Mouse (Mus musculus) limb, embryonic 13.5 days (tissue): ENCODE data around the gene Gna12. TPM values are rescaled to one million over a fixed set of nuclear protein-coding genes. Genes with fewer than 3 reads are reported as not detected.

Experiments
- ATAC-seq: fragments of 200-750 bp; cut with Nextera tagmentation; 2 replicates; pipeline ENCODE4 v1.8.0; 2017; ENCODE audit warnings: low read depth, moderate number of reproducible peaks, moderate TSS enrichment; ENCODE audit not compliant: low FRiP score
- H3K27ac ChIP-seq: fragments of 300-500 bp; sonication (generic); 2 replicates; pipeline ENCODE4 v1.5.1; 2015; ENCODE audit warnings: inconsistent platforms, mild to moderate bottlenecking, moderate library complexity
- H3K27me3 ChIP-seq: fragments of 300-500 bp; sonication (generic); 2 replicates; pipeline ENCODE4 v1.6.1; 2015; ENCODE audit warnings: mild to moderate bottlenecking, inconsistent platforms
- H3K36me3 ChIP-seq: fragments of 300-500 bp; sonication (generic); 2 replicates; pipeline ENCODE4 v1.6.1; 2015; ENCODE audit warnings: inconsistent platforms, mild to moderate bottlenecking, moderate library complexity
- H3K4me1 ChIP-seq: fragments of 300-500 bp; sonication (generic); 2 replicates; pipeline ENCODE4 v1.6.1; 2015; ENCODE audit warnings: inconsistent platforms
- H3K4me2 ChIP-seq: fragments of 300-500 bp; sonication (generic); replicated peaks from 2 replicates; pipeline ENCODE4 v1.6.1; 2015; ENCODE audit warnings: inconsistent platforms, mild to moderate bottlenecking, moderate library complexity
- H3K4me3 ChIP-seq: fragments of 300-500 bp; sonication (generic); 2 replicates; pipeline ENCODE4 v1.5.1; 2015; ENCODE audit warnings: moderate library complexity, mild to moderate bottlenecking, inconsistent platforms
- H3K9ac ChIP-seq: fragments of 300-500 bp; sonication (generic); 2 replicates; pipeline ENCODE4 v1.6.1; 2015; ENCODE audit warnings: mild to moderate bottlenecking, inconsistent platforms
- H3K9me3 ChIP-seq: fragments of 300-500 bp; sonication (generic); 2 replicates; pipeline ENCODE4 v1.6.1; 2016; ENCODE audit warnings: inconsistent platforms
- WGBS: fragments of 180-500 bp; shearing (Covaris S2); methylation state at CpG from one replicate; pipeline ENCODE4 v1.1.7; 2015; 5-methylcytosine and 5-hydroxymethylcytosine counted together
- polyA plus RNA-seq: library from polyadenylated mRNA; unstranded; fragments of >200 nt; fragmentation: Nextera tagmentation; extraction: Ambion mirVana; gene quantifications from 2 replicates; pipeline ENCODE4 v1.2.1, GENCODE M21; 2015

The Gna12 gene
- polyA plus RNA-seq, 1 experiment from 2014 or later = 12.0 TPM

- Histone ChIP-seq H3K27me3 (no peaks in the 10 kb centered on the region; the same call in 1 of the 2 replicates), H3K9ac (no peak overlapping the region), H3K4me1 (peaks cover 11% of the 10 kb centered on the region), H3K9me3 (peaks cover 6% of the 10 kb centered on the region; the same call in 1 of the 2 replicates), H3K4me3 (no peak overlapping the region), H3K4me2 (no peak overlapping the region), H3K27ac (no peak overlapping the region), H3K36me3 (no peaks in the 10 kb centered on the region)
- 81% methylated on average over 10 of the region's 10 CpGs for WGBS
- ATAC-seq = no peak
Observed at GRCm38 (mm10) chr5:140748425-140748824, 81.8 kb downstream of the Gna12 start.

GRCm38 (mm10) chr5:140743706-140744131 lies 86.5 kb downstream of the Gna12 start:
- H3K27ac ChIP-seq = no peak overlapping the region
- H3K36me3 ChIP-seq = no peaks in the 10 kb centered on the region
- no peaks in the 10 kb centered on the region for H3K9me3 ChIP-seq
- 39% methylated on average over 12 of the region's 12 CpGs for WGBS
- peaks cover 7% of the 10 kb centered on the region; the same call in 1 of the 2 replicates for H3K4me1 ChIP-seq
- no peak overlapping the region for H3K4me3 ChIP-seq
- H3K4me2 ChIP-seq = no peak overlapping the region
- no peak for ATAC-seq
- no peaks in the 10 kb centered on the region; the same call in 1 of the 2 replicates for H3K27me3 ChIP-seq
- no peak overlapping the region for H3K9ac ChIP-seq

GRCm38 (mm10) chr5:140741877-140742276 lies 88.4 kb downstream of the Gna12 start:
- Histone ChIP-seq H3K4me1 (0 out of 2 replicates have a peak, but pooled peaks cover 4% of the 10 kb centered on the region), H3K4me3 (no peak overlapping the region), H3K27me3 (peaks cover 11% of the 10 kb centered on the region), H3K36me3 (no peaks in the 10 kb centered on the region), H3K9me3 (no peaks in the 10 kb centered on the region), H3K4me2 (no peak overlapping the region), H3K9ac (no peak overlapping the region), H3K27ac (no peak overlapping the region)
- no peak for ATAC-seq

- WGBS = 74% methylated on average over 11 of the region's 11 CpGs
- H3K27ac ChIP-seq = no peak overlapping the region
- ATAC-seq = no peak
Observed at GRCm38 (mm10) chr5:140741040-140741439, 89.2 kb downstream of the Gna12 start.

GRCm38 (mm10) chr5:140739813-140740212 lies 90.4 kb downstream of the Gna12 start:
- Histone ChIP-seq H3K27me3 (peaks cover 30% of the 10 kb centered on the region), H3K9me3 (peaks cover 5% of the 10 kb centered on the region; the same call in 1 of the 2 replicates), H3K9ac (no peak overlapping the region), H3K4me2 (no peak overlapping the region), H3K4me3 (no peak overlapping the region), H3K4me1 (peaks cover 13% of the 10 kb centered on the region), H3K27ac (no peak overlapping the region), H3K36me3 (no peaks in the 10 kb centered on the region)
- WGBS = 81% methylated on average over 12 of the region's 12 CpGs
- no peak for ATAC-seq

More at GRCm38 (mm10) chr5:140741040-140741439, 89.2 kb downstream of the Gna12 start:
- Histone ChIP-seq H3K4me3 (no peak overlapping the region), H3K4me1 (0 out of 2 replicates have a peak, but pooled peaks cover 4% of the 10 kb centered on the region), H3K9ac (no peak overlapping the region), H3K9me3 (peaks cover 5% of the 10 kb centered on the region; the same call in 1 of the 2 replicates), H3K36me3 (no peaks in the 10 kb centered on the region), H3K4me2 (no peak overlapping the region), H3K27me3 (peaks cover 19% of the 10 kb centered on the region)

- no peak for ATAC-seq
- peak overlapping the region; percentile 39 for H3K4me3 ChIP-seq
- no peak overlapping the region for H3K9ac ChIP-seq
- peaks cover 12% of the 10 kb centered on the region for H3K4me1 ChIP-seq
- no peaks in the 10 kb centered on the region for H3K36me3 ChIP-seq
- peaks cover 42% of the 10 kb centered on the region for H3K27me3 ChIP-seq
- H3K27ac ChIP-seq = no peak overlapping the region
- peaks cover 5% of the 10 kb centered on the region; the same call in 1 of the 2 replicates for H3K9me3 ChIP-seq
- H3K4me2 ChIP-seq = peak overlapping the region; percentile 70
- WGBS = 19% methylated on average over 10 of the region's 13 CpGs
Observed at GRCm38 (mm10) chr5:140736166-140736565, 94.1 kb downstream of the Gna12 start.

GRCm38 (mm10) chr5:140735297-140735696 lies 94.9 kb downstream of the Gna12 start:
- peaks cover 9% of the 10 kb centered on the region for H3K4me1 ChIP-seq
- H3K36me3 ChIP-seq = no peaks in the 10 kb centered on the region
- H3K4me2 ChIP-seq = peak overlapping the region; percentile 70
- no peak overlapping the region for H3K27ac ChIP-seq
- H3K4me3 ChIP-seq = peak overlapping the region; percentile 39
- 2% methylated on average over 22 of the region's 22 CpGs for WGBS
- H3K27me3 ChIP-seq = peaks cover 42% of the 10 kb centered on the region
- H3K9me3 ChIP-seq = peaks cover 5% of the 10 kb centered on the region; the same call in 1 of the 2 replicates
- H3K9ac ChIP-seq = peak overlapping the region; percentile 60
- no peak for ATAC-seq

GRCm38 (mm10) chr5:140733336-140733735 lies 96.9 kb downstream of the Gna12 start:
- Histone ChIP-seq H3K4me2 (no peak overlapping the region), H3K27ac (no peak overlapping the region), H3K9me3 (peaks cover 5% of the 10 kb centered on the region; the same call in 1 of the 2 replicates), H3K4me3 (no peak overlapping the region), H3K27me3 (peaks cover 42% of the 10 kb centered on the region), H3K36me3 (no peaks in the 10 kb centered on the region), H3K4me1 (peaks cover 9% of the 10 kb centered on the region), H3K9ac (no peak overlapping the region)
- 75% methylated on average over 3 of the region's 3 CpGs for WGBS
- ATAC-seq = no peak

- ATAC-seq = no peak
- H3K36me3 ChIP-seq = no peaks in the 10 kb centered on the region
- H3K27ac ChIP-seq = no peak overlapping the region
- WGBS = 65% methylated on average over 4 of the region's 4 CpGs
- peaks cover 9% of the 10 kb centered on the region for H3K4me1 ChIP-seq
- H3K4me3 ChIP-seq = no peak overlapping the region
- peaks cover 5% of the 10 kb centered on the region; the same call in 1 of the 2 replicates for H3K9me3 ChIP-seq
- H3K9ac ChIP-seq = no peak overlapping the region
- peaks cover 34% of the 10 kb centered on the region for H3K27me3 ChIP-seq
- H3K4me2 ChIP-seq = no peak overlapping the region
Observed at GRCm38 (mm10) chr5:140732195-140732594, 98.0 kb downstream of the Gna12 start.

GRCm38 (mm10) chr5:140731040-140731797 lies 99.0 kb downstream of the Gna12 start:
- Histone ChIP-seq H3K9ac (no peak overlapping the region), H3K9me3 (peaks cover under 1% of the 10 kb centered on the region; the same call in 1 of the 2 replicates), H3K27me3 (peaks cover 24% of the 10 kb centered on the region), H3K27ac (no peak overlapping the region), H3K4me3 (no peak overlapping the region), H3K36me3 (no peaks in the 10 kb centered on the region), H3K4me1 (peaks cover 9% of the 10 kb centered on the region), H3K4me2 (no peak overlapping the region)
- no peak for ATAC-seq
- WGBS = 88% methylated on average over 11 of the region's 11 CpGs

- H3K4me3 ChIP-seq = no peak overlapping the region
- ATAC-seq = no peak
- H3K27me3 ChIP-seq = no peaks in the 10 kb centered on the region
- WGBS = 78% methylated on average over 17 of the region's 17 CpGs
- no peak overlapping the region for H3K27ac ChIP-seq
- no peak overlapping the region for H3K4me2 ChIP-seq
- no peaks in the 10 kb centered on the region for H3K9me3 ChIP-seq
- H3K36me3 ChIP-seq = no peaks in the 10 kb centered on the region
- H3K9ac ChIP-seq = no peak overlapping the region
- H3K4me1 ChIP-seq = no peaks in the 10 kb centered on the region
Observed at GRCm38 (mm10) chr5:140726946-140727740, 103.1 kb downstream of the Gna12 start.
